Mouse (Mus musculus): ENCODE data around the gene Skap1.
A peak's percentile ranks its signal among the peaks of the same experiment; 100 is the strongest.

The Skap1 gene

GRCm38 (mm10) chr11:96515164-96515563 lies 50.8 kb downstream of the Skap1 start:
- TF ChIP-seq POU5F1 (IDR thresholded peaks at IDR 0.05; ENCODE audit: borderline replicate concordance, low read length) = no peak
- TF ChIP-seq CTCF (conservative IDR thresholded peaks at IDR 0.05; ENCODE audit: low read length) = no peak
- TF ChIP-seq NANOG (IDR thresholded peaks at IDR 0.05; ENCODE audit: borderline replicate concordance, low read length) = no peak
- H3K9me3 ChIP-seq (ENCODE audit: low read length) = 0 out of 2 replicates have a peak, but pooled peaks cover 8% of the 10 kb centered on the region
- 0 out of 2 replicates have a peak, but pooled peaks cover 3% of the 10 kb centered on the region for H3K27me3 ChIP-seq (ENCODE audit: insufficient read depth, low read length)
- no peaks in the 10 kb centered on the region for H3K36me3 ChIP-seq (ENCODE audit: insufficient read depth, low read length)
- H3K4me3 ChIP-seq (replicated peaks; ENCODE audit: low read length) = no peak overlapping the region
- H3K4me1 ChIP-seq (replicated peaks; ENCODE audit: low read depth, low read length) = no peaks in the 10 kb centered on the region

- H3K27me3 ChIP-seq (ENCODE audit: insufficient read depth, low read length) = peaks cover 17% of the 10 kb centered on the region; the same call in 1 of the 2 replicates
- TF ChIP-seq POU5F1 (IDR thresholded peaks at IDR 0.05; ENCODE audit: borderline replicate concordance, low read length) (no peak), NANOG (IDR thresholded peaks at IDR 0.05; ENCODE audit: borderline replicate concordance, low read length) (no peak), CTCF (conservative IDR thresholded peaks at IDR 0.05; ENCODE audit: low read length) (no peak)
Observed at GRCm38 (mm10) chr11:96524541-96524940, 60.1 kb downstream of the Skap1 start.

GRCm38 (mm10) chr11:96526137-96526621 lies 61.8 kb downstream of the Skap1 start:
- Histone ChIP-seq H3K4me1 (replicated peaks; ENCODE audit: low read depth, low read length) (peaks cover 8% of the 10 kb centered on the region), H3K4me3 (replicated peaks; ENCODE audit: low read length) (peak overlapping the region; percentile 42), H3K36me3 (ENCODE audit: insufficient read depth, low read length) (no peaks in the 10 kb centered on the region), H3K9me3 (ENCODE audit: low read length) (peaks cover 5% of the 10 kb centered on the region; the same call in 1 of the 2 replicates), H3K27me3 (ENCODE audit: insufficient read depth, low read length) (peaks cover 17% of the 10 kb centered on the region; the same call in 1 of the 2 replicates)
- no peak for TF ChIP-seq NANOG (IDR thresholded peaks at IDR 0.05; ENCODE audit: borderline replicate concordance, low read length)
- no peak for TF ChIP-seq CTCF (conservative IDR thresholded peaks at IDR 0.05; ENCODE audit: low read length)

More at GRCm38 (mm10) chr11:96524541-96524940, 60.1 kb downstream of the Skap1 start:
- Histone ChIP-seq H3K4me1 (replicated peaks; ENCODE audit: low read depth, low read length) (peaks cover 8% of the 10 kb centered on the region), H3K36me3 (ENCODE audit: insufficient read depth, low read length) (no peaks in the 10 kb centered on the region), H3K4me3 (replicated peaks; ENCODE audit: low read length) (no peak overlapping the region), H3K9me3 (ENCODE audit: low read length) (peaks cover 5% of the 10 kb centered on the region; the same call in 1 of the 2 replicates)

- Histone ChIP-seq H3K4me3 (replicated peaks; ENCODE audit: low read length) (no peak overlapping the region), H3K9me3 (ENCODE audit: low read length) (peaks cover 8% of the 10 kb centered on the region; the same call in 1 of the 2 replicates)
- TF ChIP-seq POU5F1 (IDR thresholded peaks at IDR 0.05; ENCODE audit: borderline replicate concordance, low read length) (no peak), CTCF (conservative IDR thresholded peaks at IDR 0.05; ENCODE audit: low read length) (no peak), NANOG (IDR thresholded peaks at IDR 0.05; ENCODE audit: borderline replicate concordance, low read length) (no peak)
Observed at GRCm38 (mm10) chr11:96531757-96532433, 67.5 kb downstream of the Skap1 start.

GRCm38 (mm10) chr11:96534531-96534930 lies 70.1 kb downstream of the Skap1 start:
- H3K4me1 ChIP-seq (replicated peaks; ENCODE audit: low read depth, low read length) = no peaks in the 10 kb centered on the region
- 0 out of 2 replicates have a peak, but pooled peaks cover 3% of the 10 kb centered on the region for H3K27me3 ChIP-seq (ENCODE audit: insufficient read depth, low read length)
- H3K36me3 ChIP-seq (ENCODE audit: insufficient read depth, low read length) = no peaks in the 10 kb centered on the region
- TF ChIP-seq NANOG (IDR thresholded peaks at IDR 0.05; ENCODE audit: borderline replicate concordance, low read length) = no peak
- TF ChIP-seq CTCF (conservative IDR thresholded peaks at IDR 0.05; ENCODE audit: low read length) = peak; percentile 69
- 0 out of 2 replicates have a peak, but pooled peaks cover 4% of the 10 kb centered on the region for H3K9me3 ChIP-seq (ENCODE audit: low read length)
- H3K4me3 ChIP-seq (replicated peaks; ENCODE audit: low read length) = no peak overlapping the region

More at GRCm38 (mm10) chr11:96531757-96532433, 67.5 kb downstream of the Skap1 start:
- no peaks in the 10 kb centered on the region for H3K36me3 ChIP-seq (ENCODE audit: insufficient read depth, low read length)
- H3K4me1 ChIP-seq (replicated peaks; ENCODE audit: low read depth, low read length) = no peaks in the 10 kb centered on the region
- H3K27me3 ChIP-seq (ENCODE audit: insufficient read depth, low read length) = 0 out of 2 replicates have a peak, but pooled peaks cover 7% of the 10 kb centered on the region

GRCm38 (mm10) chr11:96536146-96536545 lies 71.8 kb downstream of the Skap1 start:
- peak; percentile 91 for TF ChIP-seq CTCF (conservative IDR thresholded peaks at IDR 0.05; ENCODE audit: low read length)
- TF ChIP-seq POU5F1 (IDR thresholded peaks at IDR 0.05; ENCODE audit: borderline replicate concordance, low read length) = no peak
- Histone ChIP-seq H3K36me3 (ENCODE audit: insufficient read depth, low read length) (no peaks in the 10 kb centered on the region), H3K4me1 (replicated peaks; ENCODE audit: low read depth, low read length) (no peaks in the 10 kb centered on the region), H3K27me3 (ENCODE audit: insufficient read depth, low read length) (0 out of 2 replicates have a peak, but pooled peaks cover 3% of the 10 kb centered on the region), H3K4me3 (replicated peaks; ENCODE audit: low read length) (no peak overlapping the region), H3K9me3 (ENCODE audit: low read length) (0 out of 2 replicates have a peak, but pooled peaks cover 4% of the 10 kb centered on the region)

GRCm38 (mm10) chr11:96542003-96542402 lies 77.6 kb downstream of the Skap1 start:
- no peak for TF ChIP-seq POU5F1 (IDR thresholded peaks at IDR 0.05; ENCODE audit: borderline replicate concordance, low read length)
- no peak for TF ChIP-seq NANOG (IDR thresholded peaks at IDR 0.05; ENCODE audit: borderline replicate concordance, low read length)
- no peak for TF ChIP-seq CTCF (conservative IDR thresholded peaks at IDR 0.05; ENCODE audit: low read length)
- H3K36me3 ChIP-seq (ENCODE audit: insufficient read depth, low read length) = no peaks in the 10 kb centered on the region

GRCm38 (mm10) chr11:96542561-96542960 lies 78.2 kb downstream of the Skap1 start:
- Histone ChIP-seq H3K36me3 (ENCODE audit: insufficient read depth, low read length) (no peaks in the 10 kb centered on the region), H3K27me3 (ENCODE audit: insufficient read depth, low read length) (peaks cover 7% of the 10 kb centered on the region; the same call in 1 of the 2 replicates), H3K4me1 (replicated peaks; ENCODE audit: low read depth, low read length) (no peaks in the 10 kb centered on the region), H3K9me3 (ENCODE audit: low read length) (no peaks in the 10 kb centered on the region), H3K4me3 (replicated peaks; ENCODE audit: low read length) (no peak overlapping the region)
- TF ChIP-seq NANOG (IDR thresholded peaks at IDR 0.05; ENCODE audit: borderline replicate concordance, low read length) = no peak
- TF ChIP-seq CTCF (conservative IDR thresholded peaks at IDR 0.05; ENCODE audit: low read length) = no peak
- no peak for TF ChIP-seq POU5F1 (IDR thresholded peaks at IDR 0.05; ENCODE audit: borderline replicate concordance, low read length)

More at GRCm38 (mm10) chr11:96542003-96542402, 77.6 kb downstream of the Skap1 start:
- Histone ChIP-seq H3K4me1 (replicated peaks; ENCODE audit: low read depth, low read length) (no peaks in the 10 kb centered on the region), H3K9me3 (ENCODE audit: low read length) (no peaks in the 10 kb centered on the region), H3K27me3 (ENCODE audit: insufficient read depth, low read length) (peaks cover 7% of the 10 kb centered on the region; the same call in 1 of the 2 replicates), H3K4me3 (replicated peaks; ENCODE audit: low read length) (no peak overlapping the region)

Measured in E14TG2a.4 (cell line).